Mouse (Mus musculus): ENCODE results near the gene Prkce.

Prkce gene

GRCm38 (mm10) chr17:86263985-86264649 lies 96.5 kb downstream of the Prkce start:
- DNase-seq = no peak

GRCm38 (mm10) chr17:86266051-86266450 lies 98.5 kb downstream of the Prkce start:
- no peak for DNase-seq

GRCm38 (mm10) chr17:86267126-86267760 lies 99.7 kb downstream of the Prkce start:
- DNase-seq = peak; percentile 30 to 37

- DNase-seq = peak; percentile 17 to 27
Measured at GRCm38 (mm10) chr17:86269639-86270038, 102.1 kb downstream of the Prkce start.

GRCm38 (mm10) chr17:86270523-86270922 lies 102.9 kb downstream of the Prkce start:
- DNase-seq = no peak

GRCm38 (mm10) chr17:86271277-86271676 lies 103.7 kb downstream of the Prkce start:
- no peak for DNase-seq

- DNase-seq = no peak
Measured at GRCm38 (mm10) chr17:86272961-86273360, 105.4 kb downstream of the Prkce start.

- no peak for DNase-seq
Measured at GRCm38 (mm10) chr17:86273566-86274349, 106.2 kb downstream of the Prkce start.

GRCm38 (mm10) chr17:86274350-86274744 lies 106.8 kb downstream of the Prkce start:
- DNase-seq = no peak

GRCm38 (mm10) chr17:86276381-86276780 lies 108.8 kb downstream of the Prkce start:
- DNase-seq = no peak

GRCm38 (mm10) chr17:86277032-86277798 lies 109.6 kb downstream of the Prkce start:
- no peak for DNase-seq

GRCm38 (mm10) chr17:86277999-86278526 lies 110.5 kb downstream of the Prkce start:
- DNase-seq = peak; percentile 22 to 24

GRCm38 (mm10) chr17:86279751-86280150 lies 112.2 kb downstream of the Prkce start:
- no peak for DNase-seq

- peak in 1 of 2 experiments; percentile 18 for DNase-seq
Measured at GRCm38 (mm10) chr17:86283741-86284140, 116.2 kb downstream of the Prkce start.

GRCm38 (mm10) chr17:86285058-86285457 lies 117.5 kb downstream of the Prkce start:
- DNase-seq = no peak

- DNase-seq = no peak
Measured at GRCm38 (mm10) chr17:86286747-86287271, 119.2 kb downstream of the Prkce start.

GRCm38 (mm10) chr17:86292711-86293110 lies 125.1 kb downstream of the Prkce start:
- DNase-seq = no peak

GRCm38 (mm10) chr17:86293247-86293744 lies 125.7 kb downstream of the Prkce start:
- DNase-seq = peak; percentile 76 to 80

- DNase-seq = no peak
Measured at GRCm38 (mm10) chr17:86299576-86299975, 132.0 kb downstream of the Prkce start.

- DNase-seq = peak; percentile 56 to 60
Measured at GRCm38 (mm10) chr17:86300774-86301595, 133.4 kb downstream of the Prkce start.

GRCm38 (mm10) chr17:86302266-86302665 lies 134.7 kb downstream of the Prkce start:
- DNase-seq = no peak

Data from B cell, adult 2 months (primary cell).